In the genomic region with DNA sequence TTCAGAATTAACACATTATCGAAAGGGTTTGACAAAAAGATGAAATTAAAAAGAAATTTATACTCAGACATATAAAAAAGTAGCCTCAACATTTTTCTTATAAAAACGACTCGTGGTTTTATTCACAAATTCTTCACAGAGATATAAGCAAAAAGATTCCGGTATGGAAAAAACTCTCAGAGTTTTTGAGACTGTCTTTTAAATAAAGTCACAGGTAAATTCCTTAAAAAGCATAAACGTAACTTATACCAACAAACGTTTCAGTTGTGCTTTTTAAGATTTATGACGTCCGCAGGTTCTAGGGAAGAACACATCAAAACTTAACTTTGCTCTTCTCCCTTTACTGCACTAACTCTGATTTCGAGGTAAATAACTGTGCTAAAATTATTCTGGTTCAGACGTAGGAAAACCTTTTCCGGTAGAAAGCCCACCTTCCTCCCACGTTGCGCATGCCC, we compare ENCODE assay signal across 8 mouse cellular contexts. TPM values are rescaled to one million over a fixed set of nuclear protein-coding genes. Genes with fewer than 3 reads are reported as not detected.
DNase-seq lines count a peak whose midpoint lies in the region; ATAC-seq lines count a peak whose summit lies in the region.
"Had no signal": no experiment of that assay in that cellular context is flagged by ENCODE, and none has a peak within 500 bp of the region (broad histone marks: within the 10 kb centered on the region; RNA-seq: fewer than 3 reads in every experiment).

No protein-coding gene starts in this region.

- H3K4me1 ChIP-seq in megakaryocyte, embryonic 14.5 days, result peaks cover 41% of the 10 kb centered on the region
- peaks cover 20% of the 10 kb centered on the region for H3K4me1 ChIP-seq in forebrain, embryonic 10.5 days
- peaks cover 19% of the 10 kb centered on the region for H3K4me1 ChIP-seq in limb, embryonic 13.5 days
- H3K4me1 ChIP-seq in stomach, embryonic 14.5 days (ENCODE audit: control insufficient read depth, insufficient read depth, low read length), result peaks cover 4% of the 10 kb centered on the region

- H3K36me3 ChIP-seq in megakaryocyte, embryonic 14.5 days (replicated peaks; ENCODE audit: low read length), result peaks cover 28% of the 10 kb centered on the region
- H3K36me3 ChIP-seq in forebrain, embryonic 10.5 days (replicated peaks), result peaks cover 24% of the 10 kb centered on the region
- H3K36me3 ChIP-seq in limb, embryonic 13.5 days, result peaks cover 21% of the 10 kb centered on the region; the same call in 1 of the 2 replicates
- H3K36me3 ChIP-seq in stomach, embryonic 14.5 days (ENCODE audit: control insufficient read depth, insufficient read depth, low read length), result peaks cover 10% of the 10 kb centered on the region; the same call in 1 of the 2 replicates

- H3K27ac ChIP-seq in forebrain, embryonic 10.5 days, result peak overlapping the region; percentile 94
- peak overlapping the region; percentile 95 for H3K27ac ChIP-seq in limb, embryonic 13.5 days
- H3K27ac ChIP-seq in stomach, embryonic 14.5 days (ENCODE audit: low read length), result peak overlapping the region; percentile 92

- DNase-seq in forebrain, embryonic 10.5 days (ENCODE audit: extremely low spot score, low spot score), result no peak
- DNase-seq in Muller cell, postnatal 12 days (ENCODE audit: inconsistent ontology term), result no peak
- no peak for DNase-seq in spleen, postnatal 10 days (ENCODE audit: low spot score in 2 of 2)

- no peak; the same call in 1 of the 2 replicates for ATAC-seq in megakaryocyte, adult 5-6 weeks (ENCODE audit: poor library complexity, severe bottlenecking)
- ATAC-seq in limb, embryonic 13.5 days (ENCODE audit: low FRiP score, low read depth), result no peak
- no peak; the same call in 1 of the 2 replicates for ATAC-seq in stomach, embryonic 14.5 days (ENCODE audit: insufficient number of reproducible peaks, insufficient read depth, low FRiP score, low read depth)

- H3K27me3 ChIP-seq in megakaryocyte, embryonic 14.5 days (replicated peaks), result peaks cover 4% of the 10 kb centered on the region
- H3K27me3 ChIP-seq in forebrain, embryonic 10.5 days (ENCODE audit: poor library complexity, severe bottlenecking), result peaks cover 32% of the 10 kb centered on the region
- H3K27me3 ChIP-seq in limb, embryonic 13.5 days, result peaks cover 14% of the 10 kb centered on the region
- H3K27me3 ChIP-seq in stomach, embryonic 14.5 days (ENCODE audit: control insufficient read depth, insufficient read depth, low read length), result no peaks in the 10 kb centered on the region

- H3K9me3 ChIP-seq in megakaryocyte, embryonic 14.5 days, result no peaks in the 10 kb centered on the region
- no peaks in the 10 kb centered on the region for H3K9me3 ChIP-seq in forebrain, embryonic 10.5 days
- no peaks in the 10 kb centered on the region for H3K9me3 ChIP-seq in limb, embryonic 13.5 days
- no peaks in the 10 kb centered on the region for H3K9me3 ChIP-seq in stomach, embryonic 14.5 days (ENCODE audit: control insufficient read depth, low read depth, low read length)

- 1% methylated on average over 13 of the region's 13 CpGs for WGBS in forebrain, embryonic 10.5 days
- WGBS in limb, embryonic 13.5 days, result under 1% methylated on average over 13 of the region's 13 CpGs
- 1% methylated on average over 13 of the region's 13 CpGs for WGBS in stomach, embryonic 14.5 days

- H3K4me2 ChIP-seq in limb, embryonic 13.5 days (replicated peaks), result peak overlapping the region; percentile 93
- peak overlapping the region; percentile 96 for H3K4me2 ChIP-seq in stomach, embryonic 14.5 days (replicated peaks; ENCODE audit: low read depth, low read length)

- H3K9ac ChIP-seq in limb, embryonic 13.5 days, result peak overlapping the region; percentile 89; the same call in 1 of the 2 replicates
- H3K9ac ChIP-seq in stomach, embryonic 14.5 days (replicated peaks; ENCODE audit: low read depth, low read length), result peak overlapping the region; percentile 86

- peak overlapping the region; percentile 99 for H3K4me3 ChIP-seq in megakaryocyte, embryonic 14.5 days (replicated peaks)
- H3K4me3 ChIP-seq in forebrain, embryonic 10.5 days, result peak overlapping the region; percentile 92
- H3K4me3 ChIP-seq in limb, embryonic 13.5 days, result peak overlapping the region; percentile 94
- H3K4me3 ChIP-seq in stomach, embryonic 14.5 days (ENCODE audit: low read depth, low read length), result peak overlapping the region; percentile 88

RNA-seq across cellular contexts. Expression of gene Mynn, which starts 0.2 kb away (rescaled TPM):
- 0.15 and 0.45 TPM in 2 replicates for polyA plus RNA-seq in megakaryocyte, embryonic 14.5 days (2012; ENCODE audit: insufficient read depth, low replicate concordance)
- total RNA-seq in megakaryocyte, adult 5-6 weeks (2015), result 16.1 and 18.7 TPM in 2 replicates
- total RNA-seq in megakaryocyte, adult 5-6 weeks (2017), result 28.2 and 28.4 TPM in 2 replicates
- 29.9 and 31.0 TPM in 2 replicates for polyA plus RNA-seq in forebrain, embryonic 10.5 days (2016; fragmentation: Nextera tagmentation; extraction: Ambion mirVana)
- polyA plus RNA-seq in limb, embryonic 13.5 days (2015; fragmentation: Nextera tagmentation; extraction: Ambion mirVana), result 35.6 and 38.0 TPM in 2 replicates
- 28.5 and 30.2 TPM in 2 replicates for polyA plus RNA-seq in stomach, embryonic 14.5 days (2014; fragmentation: Nextera tagmentation; extraction: Ambion mirVana)

RNA-seq across cellular contexts. Expression of gene Actrt3, which starts 1.9 kb away (rescaled TPM):
- not detected in 2 replicates for polyA plus RNA-seq in megakaryocyte, embryonic 14.5 days (2012; ENCODE audit: insufficient read depth, low replicate concordance)
- total RNA-seq in megakaryocyte, adult 5-6 weeks (2015), result 0.21 TPM in 1 of 2 replicates, not detected in the other
- not detected in 2 replicates for total RNA-seq in megakaryocyte, adult 5-6 weeks (2017)
- 0.09 and 0.17 TPM in 2 replicates for polyA plus RNA-seq in forebrain, embryonic 10.5 days (2016; fragmentation: Nextera tagmentation; extraction: Ambion mirVana)
- 0.11 TPM in 1 of 2 replicates, not detected in the other for polyA plus RNA-seq in limb, embryonic 13.5 days (2015; fragmentation: Nextera tagmentation; extraction: Ambion mirVana)
- not detected in 2 replicates for polyA plus RNA-seq in stomach, embryonic 14.5 days (2014; fragmentation: Nextera tagmentation; extraction: Ambion mirVana)

RNA-seq across cellular contexts. Expression of gene Lrriq4, which starts 42.7 kb away (rescaled TPM):
- not detected in 2 replicates for polyA plus RNA-seq in megakaryocyte, embryonic 14.5 days (2012; ENCODE audit: insufficient read depth, low replicate concordance)
- 0.09 TPM in 1 of 2 replicates, not detected in the other for total RNA-seq in megakaryocyte, adult 5-6 weeks (2015)
- not detected in 2 replicates for total RNA-seq in megakaryocyte, adult 5-6 weeks (2017)
- polyA plus RNA-seq in forebrain, embryonic 10.5 days (2016; fragmentation: Nextera tagmentation; extraction: Ambion mirVana), result not detected in 2 replicates
- not detected in 2 replicates for polyA plus RNA-seq in limb, embryonic 13.5 days (2015; fragmentation: Nextera tagmentation; extraction: Ambion mirVana)
- polyA plus RNA-seq in stomach, embryonic 14.5 days (2014; fragmentation: Nextera tagmentation; extraction: Ambion mirVana), result not detected in 2 replicates
- total RNA-seq: layer of hippocampus, postnatal 25 days had no signal

RNA-seq across cellular contexts. Expression of gene Lrrc34, which starts 46.0 kb away (rescaled TPM):
- not detected in 2 replicates for polyA plus RNA-seq in megakaryocyte, embryonic 14.5 days (2012; ENCODE audit: insufficient read depth, low replicate concordance)
- not detected in 2 replicates for total RNA-seq in megakaryocyte, adult 5-6 weeks (2015)
- 0.08 and 0.26 TPM in 2 replicates for total RNA-seq in megakaryocyte, adult 5-6 weeks (2017)
- 2.0 and 2.4 TPM in 2 replicates for polyA plus RNA-seq in forebrain, embryonic 10.5 days (2016; fragmentation: Nextera tagmentation; extraction: Ambion mirVana)
- polyA plus RNA-seq in limb, embryonic 13.5 days (2015; fragmentation: Nextera tagmentation; extraction: Ambion mirVana), result 1.3 and 1.7 TPM in 2 replicates
- polyA plus RNA-seq in stomach, embryonic 14.5 days (2014; fragmentation: Nextera tagmentation; extraction: Ambion mirVana), result 1.1 and 1.4 TPM in 2 replicates
- total RNA-seq: layer of hippocampus, postnatal 25 days had no signal

RNA-seq across cellular contexts. Expression of gene Mecom, which starts 53.8 kb away (rescaled TPM):
- polyA plus RNA-seq in megakaryocyte, embryonic 14.5 days (2012; ENCODE audit: insufficient read depth, low replicate concordance), result not detected in 2 replicates
- total RNA-seq in megakaryocyte, adult 5-6 weeks (2015), result 0.07 TPM in 1 of 2 replicates, not detected in the other
- not detected in 2 replicates for total RNA-seq in megakaryocyte, adult 5-6 weeks (2017)
- 26.7 and 26.9 TPM in 2 replicates for polyA plus RNA-seq in forebrain, embryonic 10.5 days (2016; fragmentation: Nextera tagmentation; extraction: Ambion mirVana)
- 87.4 and 90.7 TPM in 2 replicates for polyA plus RNA-seq in limb, embryonic 13.5 days (2015; fragmentation: Nextera tagmentation; extraction: Ambion mirVana)
- polyA plus RNA-seq in stomach, embryonic 14.5 days (2014; fragmentation: Nextera tagmentation; extraction: Ambion mirVana), result 85.8 and 101 TPM in 2 replicates

Comparison
In these comparisons a context has a peak if more than half of its experiments do, and no peak if none do; other contexts are left out.
1. RNA of gene Mynn, which starts 0.2 kb away (polyA plus RNA-seq): 35.6 to 38.0 TPM in limb, embryonic 13.5 days, 28.5 to 30.2 TPM in stomach, embryonic 14.5 days and 29.9 to 31.0 TPM in forebrain, embryonic 10.5 days; 0.15 to 0.45 TPM in megakaryocyte, embryonic 14.5 days; every median in the first group is over 10 times any median in the second.
2. Peak in every context shown above with its lines, with median percentiles within 50 percentile points of each other: H3K4me3 ChIP-seq and H3K27ac ChIP-seq.